Mouse (Mus musculus): ENCODE results near the gene Cops7b. TPM values are rescaled to one million over a fixed set of nuclear protein-coding genes. Genes with fewer than 3 reads are reported as not detected.
A peak's percentile ranks its signal among the peaks of the same experiment; 100 is the strongest.

The Cops7b gene
- polyA plus RNA-seq, 1 experiment, result 18.4 TPM

GRCm38 (mm10) chr1:86650272-86650671, 67.6 kb downstream of the Cops7b start:
- Histone ChIP-seq H3K4me1 (ENCODE audit: control insufficient read depth, insufficient read depth, insufficient read length, low read length) (peaks cover 2% of the 10 kb centered on the region; the same call in 1 of the 2 replicates), H3K27me3 (ENCODE audit: control insufficient read depth, insufficient read depth, low read length) (no peaks in the 10 kb centered on the region), H3K36me3 (ENCODE audit: control insufficient read depth, insufficient read depth, low read length) (no peaks in the 10 kb centered on the region), H3K27ac (ENCODE audit: insufficient read depth, low read depth, low read length) (no peak overlapping the region), H3K4me3 (ENCODE audit: low read depth, low read length) (no peak overlapping the region)
- no peak for TF ChIP-seq POLR2A (IDR thresholded peaks at IDR 0.05; ENCODE audit: low read depth, low read length)
- peak; percentile 91; the same call in 1 of the 2 replicates for TF ChIP-seq CTCF (IDR thresholded peaks at IDR 0.05; ENCODE audit: extremely low read depth, insufficient read length, insufficient replicate concordance, low read depth, low read length)
- 11% methylated on average over 6 of the region's 6 CpGs for WGBS

GRCm38 (mm10) chr1:86652675-86653074, 70.0 kb downstream of the Cops7b start:
- Histone ChIP-seq H3K27ac (ENCODE audit: insufficient read depth, low read depth, low read length) (no peak overlapping the region), H3K4me3 (ENCODE audit: low read depth, low read length) (no peak overlapping the region), H3K27me3 (ENCODE audit: control insufficient read depth, insufficient read depth, low read length) (no peaks in the 10 kb centered on the region), H3K4me1 (ENCODE audit: control insufficient read depth, insufficient read depth, insufficient read length, low read length) (peaks cover under 1% of the 10 kb centered on the region; the same call in 1 of the 2 replicates), H3K36me3 (ENCODE audit: control insufficient read depth, insufficient read depth, low read length) (no peaks in the 10 kb centered on the region)
- 46% methylated on average over 4 of the region's 4 CpGs for WGBS
- TF ChIP-seq CTCF (IDR thresholded peaks at IDR 0.05; ENCODE audit: extremely low read depth, insufficient read length, insufficient replicate concordance, low read depth, low read length) (no peak), POLR2A (IDR thresholded peaks at IDR 0.05; ENCODE audit: low read depth, low read length) (no peak)

GRCm38 (mm10) chr1:86657071-86657470, 74.4 kb downstream of the Cops7b start:
- no peak for TF ChIP-seq CTCF (IDR thresholded peaks at IDR 0.05; ENCODE audit: extremely low read depth, insufficient read length, insufficient replicate concordance, low read depth, low read length)
- no peak for TF ChIP-seq POLR2A (IDR thresholded peaks at IDR 0.05; ENCODE audit: low read depth, low read length)
- no peaks in the 10 kb centered on the region for H3K27me3 ChIP-seq (ENCODE audit: control insufficient read depth, insufficient read depth, low read length)
- no peak overlapping the region for H3K27ac ChIP-seq (ENCODE audit: insufficient read depth, low read depth, low read length)
- no peaks in the 10 kb centered on the region for H3K36me3 ChIP-seq (ENCODE audit: control insufficient read depth, insufficient read depth, low read length)
- 62% methylated on average over 5 of the region's 5 CpGs for WGBS
- no peak overlapping the region for H3K4me3 ChIP-seq (ENCODE audit: low read depth, low read length)
- H3K4me1 ChIP-seq (ENCODE audit: control insufficient read depth, insufficient read depth, insufficient read length, low read length), result no peaks in the 10 kb centered on the region

Other genes with a start within 250 kb of the Cops7b start
- 0.95 and 6.1 TPM in 2 replicates for gene Ncl, start 223.5 kb upstream of the Cops7b start, polyA plus RNA-seq (2012; rRNA removed)
- gene Nmur1, start 156.7 kb upstream of the Cops7b start, polyA plus RNA-seq (2012; rRNA removed), result 5.6 and 11.1 TPM in 2 replicates
- not detected in 2 replicates for gene Tex44, start 156.6 kb upstream of the Cops7b start, polyA plus RNA-seq (2012; rRNA removed)
- gene Ptma, start 56.2 kb upstream of the Cops7b start, polyA plus RNA-seq (2012; rRNA removed), result 212 and 749 TPM in 2 replicates
- gene Pde6d, start 275 bp upstream of the Cops7b start, polyA plus RNA-seq (2012; rRNA removed), result 4.0 and 9.7 TPM in 2 replicates
- gene Nppc, start 87.7 kb downstream of the Cops7b start, polyA plus RNA-seq (2012; rRNA removed), result 0.18 TPM in 1 of 2 replicates, not detected in the other
- gene Dis3l2, start 120.9 kb downstream of the Cops7b start, polyA plus RNA-seq (2012; rRNA removed), result 4.6 and 9.1 TPM in 2 replicates